Mouse (Mus musculus) layer of hippocampus, postnatal 25 days (tissue): ENCODE measurements at regions not wholly inside any gene's neighbourhood (a gene's known extent, or its start where the extent isn't known, plus 50 kb on each side); places are given as distances from the start of the nearest gene placed in this dataset.
A peak's percentile ranks its signal among the peaks of the same experiment; 100 is the strongest.

Source experiments
- DNase-seq, 2 experiments: peaks; one replicate each; pipeline ENCODE4 v3.0.0; 2022; ENCODE audit warnings: mixed read lengths in 2 of 2, low spot score in 1 of 2; ENCODE audit errors: extremely low spot score in 1 of 2

- DNase-seq = no peak
Measured at GRCm38 (mm10) chr11:30372924-30373323, 98.7 kb downstream of the 4930505A04Rik start.

GRCm38 (mm10) chr11:30371963-30372362 is 99.7 kb downstream of the 4930505A04Rik start:
- DNase-seq = no peak

GRCm38 (mm10) chr11:30369601-30370240 is 101.7 kb upstream of the Sptbn1 start:
- no peak for DNase-seq

GRCm38 (mm10) chr11:30367373-30368225 is 99.6 kb upstream of the Sptbn1 start:
- DNase-seq = peak in 1 of 2 experiments; percentile 10

- no peak for DNase-seq
Measured at GRCm38 (mm10) chr11:30366491-30366890, 98.5 kb upstream of the Sptbn1 start.

- no peak for DNase-seq
Measured at GRCm38 (mm10) chr11:30364993-30365392, 97.0 kb upstream of the Sptbn1 start.

- no peak for DNase-seq
Measured at GRCm38 (mm10) chr11:30364591-30364990, 96.6 kb upstream of the Sptbn1 start.

GRCm38 (mm10) chr11:30358196-30358595 is 90.2 kb upstream of the Sptbn1 start:
- no peak for DNase-seq

GRCm38 (mm10) chr11:30355356-30355755 is 87.4 kb upstream of the Sptbn1 start:
- no peak for DNase-seq

GRCm38 (mm10) chr11:30326371-30326770 is 58.4 kb upstream of the Sptbn1 start:
- no peak for DNase-seq
